Mouse (Mus musculus): Measurements from ENCODE around the gene Fubp1.

Gene Fubp1

GRCm38 (mm10) chr3:152276935-152277334, 66.7 kb downstream of the Fubp1 start:
- no peak for DNase-seq (ENCODE audit: low read depth)

DNA sequence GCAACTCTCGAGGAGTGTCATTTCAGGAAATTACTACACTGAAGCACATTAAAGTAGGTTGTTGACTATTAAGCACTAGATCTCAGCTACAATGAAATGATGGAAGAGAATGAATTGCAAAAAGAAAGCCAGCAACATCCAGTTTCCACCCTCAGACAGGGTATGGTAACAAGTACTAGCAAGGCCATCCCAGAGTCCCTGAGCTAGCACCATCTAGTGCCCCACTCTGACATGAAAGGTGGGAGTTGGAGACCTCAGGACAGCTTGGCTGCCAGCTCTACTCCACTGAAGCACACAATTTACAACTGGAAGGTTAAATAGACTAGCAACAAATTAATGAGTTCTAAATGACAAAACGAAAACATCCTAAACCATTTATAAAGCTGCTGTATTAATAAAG, 67.7 kb downstream of the Fubp1 start:
- DNase-seq (ENCODE audit: low read depth), result no peak

GRCm38 (mm10) chr3:152278431-152278830, 68.2 kb downstream of the Fubp1 start:
- no peak for DNase-seq (ENCODE audit: low read depth)

- DNase-seq (ENCODE audit: low read depth), result no peak
Measured at GRCm38 (mm10) chr3:152282126-152282525, 71.9 kb downstream of the Fubp1 start.

GRCm38 (mm10) chr3:152284306-152284705, 74.1 kb downstream of the Fubp1 start:
- DNase-seq (ENCODE audit: low read depth), result no peak

- no peak for DNase-seq (ENCODE audit: low read depth)
Measured at GRCm38 (mm10) chr3:152284759-152285158, 74.5 kb downstream of the Fubp1 start.

Measured in c-Kit-positive CD71-negative TER-119-negative erythroid progenitor cells, embryonic 14.5 days (primary cell).